In genomic region chr19:18979996-18980395, GRCm38 (mm10) we compare ENCODE assay signal across 17 mouse cellular contexts.
A peak's percentile ranks its signal among the peaks of the same experiment; 100 is the strongest.
DNase-seq lines count a peak whose midpoint lies in the region; ATAC-seq lines count a peak whose summit lies in the region.
"Had no signal": no experiment of that assay in that cellular context is flagged by ENCODE, and none has a peak within 500 bp of the region (broad histone marks: within the 10 kb centered on the region; RNA-seq: fewer than 3 reads in every experiment).

No protein-coding gene starts in this region.

- no peaks in the 10 kb centered on the region for H3K36me3 ChIP-seq in hindbrain, embryonic 16.5 days (ENCODE audit: control insufficient read depth, insufficient read depth, low read length)
- H3K36me3 ChIP-seq in hindbrain, embryonic 12.5 days, result no peaks in the 10 kb centered on the region; the same call in 1 of the 2 replicates
- no peaks in the 10 kb centered on the region for H3K36me3 ChIP-seq in midbrain, embryonic 11.5 days (ENCODE audit: control insufficient read depth, insufficient read depth, low read length)
- H3K36me3 ChIP-seq: embryonic facial prominence, embryonic 10.5 days; embryonic facial prominence, embryonic 12.5 days; forebrain, embryonic 12.5 days had no signal

- H3K4me2 ChIP-seq in hindbrain, embryonic 16.5 days (ENCODE audit: low read length), result no peak overlapping the region
- H3K4me2 ChIP-seq in hindbrain, embryonic 12.5 days (replicated peaks), result no peak overlapping the region
- no peak overlapping the region for H3K4me2 ChIP-seq in midbrain, embryonic 11.5 days
- H3K4me2 ChIP-seq: embryonic facial prominence, embryonic 12.5 days; forebrain, embryonic 12.5 days had no signal

- H3K27me3 ChIP-seq in hindbrain, embryonic 16.5 days (replicated peaks; ENCODE audit: control insufficient read depth, insufficient read depth, low read length), result no peaks in the 10 kb centered on the region
- H3K27me3 ChIP-seq in hindbrain, embryonic 12.5 days, result no peaks in the 10 kb centered on the region
- H3K27me3 ChIP-seq in midbrain, embryonic 11.5 days (ENCODE audit: control insufficient read depth, insufficient read depth, low read length), result no peaks in the 10 kb centered on the region
- H3K27me3 ChIP-seq: embryonic facial prominence, embryonic 12.5 days; forebrain, embryonic 12.5 days had no signal

- ATAC-seq in hindbrain, embryonic 16.5 days, result 0 out of 2 replicates have a peak, but pooled peaks have one; percentile 27
- no peak for ATAC-seq in hindbrain, embryonic 12.5 days (ENCODE audit: low FRiP score)
- no peak for ATAC-seq in midbrain, embryonic 11.5 days (ENCODE audit: low FRiP score)
- ATAC-seq: forebrain, embryonic 14.5 days; forebrain, postnatal 0 days had no signal

- 67% methylated on average over 5 of the region's 5 CpGs for WGBS in hindbrain, embryonic 16.5 days
- WGBS in hindbrain, embryonic 12.5 days, result 68% methylated on average over 5 of the region's 5 CpGs
- WGBS in midbrain, embryonic 11.5 days, result 87% methylated on average over 5 of the region's 5 CpGs

- no peaks in the 10 kb centered on the region for H3K9me3 ChIP-seq in hindbrain, embryonic 16.5 days (ENCODE audit: control insufficient read depth, low read length)
- H3K9me3 ChIP-seq in hindbrain, embryonic 12.5 days (replicated peaks), result no peaks in the 10 kb centered on the region
- no peaks in the 10 kb centered on the region for H3K9me3 ChIP-seq in midbrain, embryonic 11.5 days (ENCODE audit: control insufficient read depth, low read length)
- H3K9me3 ChIP-seq: embryonic facial prominence, embryonic 10.5 days; embryonic facial prominence, embryonic 12.5 days; forebrain, embryonic 12.5 days had no signal

- H3K9ac ChIP-seq in hindbrain, embryonic 16.5 days (ENCODE audit: low read depth, low read length), result no peak overlapping the region
- no peak overlapping the region for H3K9ac ChIP-seq in hindbrain, embryonic 12.5 days
- H3K9ac ChIP-seq in midbrain, embryonic 11.5 days (ENCODE audit: low read length), result no peak overlapping the region
- H3K9ac ChIP-seq: embryonic facial prominence, embryonic 12.5 days; forebrain, embryonic 12.5 days; forebrain, postnatal 0 days had no signal

- peak; percentile 48 for DNase-seq in adrenal gland, adult 8-10 months
- no peak for DNase-seq in adrenal gland, postnatal 4 days (ENCODE audit: low spot score in 2 of 2)
- peak; percentile 60 for DNase-seq in adrenal gland, postnatal 14 days
- peak; percentile 49 for DNase-seq in retina, postnatal 1 day
- DNase-seq in cerebellum, adult 11-12 months, result no peak
- no peak for DNase-seq in midbrain, embryonic 11.5 days (ENCODE audit: low spot score, missing footprints)
- DNase-seq: cerebellum, adult 11 months; cerebellum, adult 2 months; cerebellum, adult 9-10 months; cerebellum, postnatal 25 days; forebrain, postnatal 0 days had no signal

- H3K4me3 ChIP-seq in hindbrain, embryonic 16.5 days (ENCODE audit: low read length), result no peak overlapping the region
- no peak overlapping the region for H3K4me3 ChIP-seq in hindbrain, embryonic 12.5 days
- no peak overlapping the region for H3K4me3 ChIP-seq in midbrain, embryonic 11.5 days (ENCODE audit: low read depth, low read length)
- H3K4me3 ChIP-seq: embryonic facial prominence, embryonic 10.5 days; embryonic facial prominence, embryonic 12.5 days; forebrain, embryonic 12.5 days had no signal

- no peaks in the 10 kb centered on the region for H3K4me1 ChIP-seq in hindbrain, embryonic 16.5 days (ENCODE audit: control insufficient read depth, insufficient read depth, low read depth, low read length)
- no peaks in the 10 kb centered on the region for H3K4me1 ChIP-seq in hindbrain, embryonic 12.5 days
- no peaks in the 10 kb centered on the region for H3K4me1 ChIP-seq in midbrain, embryonic 11.5 days (ENCODE audit: control insufficient read depth, insufficient read depth, low read length)
- H3K4me1 ChIP-seq: embryonic facial prominence, embryonic 12.5 days had no signal

- H3K27ac ChIP-seq in hindbrain, embryonic 16.5 days (ENCODE audit: low read depth, low read length), result no peak overlapping the region
- no peak overlapping the region for H3K27ac ChIP-seq in hindbrain, embryonic 12.5 days
- no peak overlapping the region for H3K27ac ChIP-seq in midbrain, embryonic 11.5 days (ENCODE audit: low read depth, low read length)
- H3K27ac ChIP-seq: embryonic facial prominence, embryonic 10.5 days; embryonic facial prominence, embryonic 12.5 days; forebrain, embryonic 12.5 days had no signal

Comparison
In these comparisons a context has a peak if more than half of its experiments do, and no peak if none do; other contexts are left out.
1. DNase-seq: peak in adrenal gland, adult 8-10 months (single experiment), adrenal gland, postnatal 14 days (single experiment) and retina, postnatal 1 day (single experiment); none in adrenal gland, postnatal 4 days (0 of 2), cerebellum, adult 11-12 months (single experiment) and midbrain, embryonic 11.5 days (single experiment).